Mouse (Mus musculus) liver, adult 2 months (tissue): ENCODE results near the gene Golph3. TPM values are rescaled to one million over a fixed set of nuclear protein-coding genes. Genes with fewer than 3 reads are reported as not detected.

ENCODE experiments used
- DNase-seq: peaks from one replicate; pipeline ENCODE4 v3.0.0-alpha.2; 2011; ENCODE audit warnings: low read depth, low spot score; ENCODE audit errors: extremely low read depth
- H3K27ac ChIP-seq: fragments of 200-500 bp; replicated peaks from 2 replicates; pipeline ENCODE4 v1.5.1; 2012; ENCODE audit warnings: low read depth, mild to moderate bottlenecking, control low read depth, inconsistent platforms, low read length; ENCODE audit not compliant: insufficient read depth
- H3K27me3 ChIP-seq: fragments of 200-500 bp; 2 replicates; pipeline ENCODE4 v1.6.1; 2012; ENCODE audit warnings: mild to moderate bottlenecking, moderate library complexity, low read length, inconsistent platforms; ENCODE audit not compliant: control insufficient read depth, insufficient read depth
- H3K36me3 ChIP-seq: fragments of 200-500 bp; 2 replicates; pipeline ENCODE4 v1.6.1; 2012; ENCODE audit warnings: low read length, inconsistent platforms; ENCODE audit not compliant: control insufficient read depth, insufficient read depth
- H3K4me1 ChIP-seq: fragments of 200-500 bp; 2 replicates; pipeline ENCODE4 v1.6.1; 2011; ENCODE audit warnings: low read length; ENCODE audit not compliant: control insufficient read depth, insufficient read depth
- H3K4me3 ChIP-seq: fragments of 200-500 bp; 2 replicates; pipeline ENCODE4 v1.5.1; 2011; ENCODE audit warnings: low read depth, mild to moderate bottlenecking, control low read depth, low read length, moderate library complexity; ENCODE audit not compliant: insufficient read depth
- H3K79me2 ChIP-seq: fragments of 200-500 bp; 2 replicates; pipeline ENCODE4 v1.6.1; 2012; ENCODE audit warnings: inconsistent platforms, mild to moderate bottlenecking, low read length, moderate library complexity; ENCODE audit not compliant: control insufficient read depth, insufficient read depth
- H3K9ac ChIP-seq: fragments of 200-500 bp; 2 replicates; pipeline ENCODE4 v1.6.1; 2012; ENCODE audit warnings: low read depth, mild to moderate bottlenecking, control low read depth, inconsistent platforms, low read length
- CTCF ChIP-seq: fragments of 200-500 bp; IDR thresholded peaks from 2 replicates; pipeline ENCODE4 v1.5.1; 2011; ENCODE audit warnings: low read depth, low read length, control low read depth
- POLR2A ChIP-seq: fragments of 200-500 bp; IDR thresholded peaks from 2 replicates; pipeline ENCODE4 v1.6.1; 2011; ENCODE audit warnings: low read length, control low read depth; ENCODE audit not compliant: insufficient read depth; ENCODE audit errors: extremely low read depth
- WGBS: fragments of 180-500 bp; shearing (Covaris S2); methylation state at CpG from one replicate; pipeline ENCODE4 v1.1.7; 2018; 5-methylcytosine and 5-hydroxymethylcytosine counted together
- polyA plus RNA-seq: library from polyadenylated mRNA; depleted of rRNA; stranded (reverse); fragments of >200 nt; gene quantifications from 2 replicates; pipeline ENCODE4 v1.2.3, GENCODE M21; 2012
- total RNA-seq: library from RNA; depleted of rRNA; stranded (reverse); fragments of >200 nt; gene quantifications from 2 replicates; pipeline ENCODE4 v1.2.3, GENCODE M21; 2014

Gene Golph3
- total and polyA plus RNA-seq, 2 experiments: 49.8 to 52.4 TPM

DNA sequence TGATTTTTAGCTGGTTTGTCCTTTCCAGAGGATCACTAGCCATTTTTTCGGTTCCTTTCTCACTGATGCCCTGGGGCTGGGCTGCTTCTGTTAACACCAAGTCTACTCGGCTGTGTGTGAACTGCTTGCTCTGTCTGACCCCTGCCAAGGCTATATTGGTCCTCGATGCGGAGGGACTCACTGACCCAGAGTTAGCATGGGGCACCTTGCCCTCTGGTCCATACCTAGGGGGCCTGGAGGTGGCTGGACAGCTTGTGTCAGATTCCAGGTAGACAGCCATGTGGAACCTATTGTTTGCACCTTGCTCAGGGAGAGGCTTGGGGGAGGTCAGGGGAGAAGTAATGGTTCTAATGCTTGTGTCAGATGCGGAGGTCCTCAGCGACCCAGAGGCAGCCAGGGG lies 52.7 kb downstream of the Golph3 start:
- Histone ChIP-seq H3K4me3 (no peak overlapping the region), H3K27ac (no peak overlapping the region), H3K79me2 (no peaks in the 10 kb centered on the region), H3K36me3 (no peaks in the 10 kb centered on the region), H3K4me1 (peaks cover 2% of the 10 kb centered on the region), H3K9ac (no peak overlapping the region), H3K27me3 (no peaks in the 10 kb centered on the region)
- no peak for DNase-seq
- TF ChIP-seq CTCF (no peak), POLR2A (no peak)
- 82% methylated on average over 6 of the region's 6 CpGs for WGBS

DNA sequence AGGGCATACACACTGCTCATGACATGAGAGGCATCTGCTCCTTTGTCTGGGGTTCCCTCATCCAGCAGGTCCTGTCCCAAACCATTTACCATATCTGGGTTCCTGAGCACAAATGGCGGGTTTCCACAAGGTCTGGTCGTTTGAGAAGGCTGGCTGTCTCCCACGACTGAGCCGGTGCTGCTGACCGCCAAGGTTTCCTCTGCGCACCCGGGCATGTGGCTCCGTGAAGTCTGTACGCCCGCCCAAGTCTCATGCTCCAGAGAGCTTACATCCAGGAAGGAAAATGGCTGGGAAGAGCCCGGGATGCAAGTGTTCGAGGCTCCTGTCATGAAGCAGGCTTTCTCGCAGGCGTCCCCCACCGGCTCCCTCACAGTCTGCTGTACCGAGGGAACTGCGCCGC lies 53.7 kb downstream of the Golph3 start:
- DNase-seq: no peak
- H3K27me3 ChIP-seq: no peaks in the 10 kb centered on the region
- H3K4me1 ChIP-seq: peaks cover 2% of the 10 kb centered on the region
- no peak for TF ChIP-seq CTCF
- no peak for TF ChIP-seq POLR2A
- peak overlapping the region; percentile 18; the same call in 1 of the 2 replicates for H3K4me3 ChIP-seq
- H3K9ac ChIP-seq: peak overlapping the region; percentile 26; the same call in 1 of the 2 replicates
- H3K36me3 ChIP-seq: no peaks in the 10 kb centered on the region
- H3K27ac ChIP-seq: no peak overlapping the region
- 61% methylated on average over 18 of the region's 18 CpGs for WGBS
- H3K79me2 ChIP-seq: no peaks in the 10 kb centered on the region

DNA sequence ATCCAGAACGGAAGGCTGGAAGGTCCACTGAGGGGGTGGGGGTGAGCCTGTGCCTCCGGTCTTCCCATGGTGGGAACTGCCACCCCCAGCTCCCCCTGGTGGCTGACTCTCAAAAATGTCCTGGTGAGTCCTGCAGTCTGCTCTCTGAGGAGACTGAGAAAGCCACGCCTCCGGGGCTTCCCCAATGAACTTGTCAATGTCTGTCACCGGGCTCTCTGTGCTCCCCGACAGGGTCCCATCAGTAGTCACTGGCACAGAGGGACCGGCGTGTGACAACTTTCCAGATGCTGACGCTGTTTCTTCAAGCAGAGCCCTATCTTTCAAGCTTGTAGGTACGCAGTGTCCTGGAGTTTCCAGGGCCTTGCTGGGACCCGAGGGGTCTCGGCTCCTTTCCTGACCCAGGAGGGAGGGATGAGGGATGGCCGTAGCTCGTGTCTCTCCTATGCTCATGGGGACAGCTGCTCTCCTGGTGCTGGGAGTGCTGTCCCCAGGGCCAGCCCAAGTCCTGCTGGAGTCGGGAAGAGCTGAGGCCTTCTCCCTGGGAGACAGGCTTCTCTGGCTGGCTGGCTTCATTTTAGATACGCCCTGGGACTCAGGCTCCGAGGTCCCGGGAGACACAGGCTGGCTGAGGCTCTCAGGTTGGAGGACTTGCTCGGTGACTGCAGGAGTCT lies 54.5 kb downstream of the Golph3 start:
- TF ChIP-seq POLR2A (no peak), CTCF (peak; percentile 85)
- no peaks in the 10 kb centered on the region for H3K79me2 ChIP-seq
- peaks cover 2% of the 10 kb centered on the region for H3K4me1 ChIP-seq
- no peaks in the 10 kb centered on the region for H3K36me3 ChIP-seq
- 12% methylated on average over 19 of the region's 19 CpGs for WGBS
- no peaks in the 10 kb centered on the region for H3K27me3 ChIP-seq
- no peak overlapping the region for H3K27ac ChIP-seq
- H3K9ac ChIP-seq: peak overlapping the region; percentile 7; the same call in 1 of the 2 replicates
- DNase-seq: peak; percentile 50
- H3K4me3 ChIP-seq: peak overlapping the region; percentile 41

DNA sequence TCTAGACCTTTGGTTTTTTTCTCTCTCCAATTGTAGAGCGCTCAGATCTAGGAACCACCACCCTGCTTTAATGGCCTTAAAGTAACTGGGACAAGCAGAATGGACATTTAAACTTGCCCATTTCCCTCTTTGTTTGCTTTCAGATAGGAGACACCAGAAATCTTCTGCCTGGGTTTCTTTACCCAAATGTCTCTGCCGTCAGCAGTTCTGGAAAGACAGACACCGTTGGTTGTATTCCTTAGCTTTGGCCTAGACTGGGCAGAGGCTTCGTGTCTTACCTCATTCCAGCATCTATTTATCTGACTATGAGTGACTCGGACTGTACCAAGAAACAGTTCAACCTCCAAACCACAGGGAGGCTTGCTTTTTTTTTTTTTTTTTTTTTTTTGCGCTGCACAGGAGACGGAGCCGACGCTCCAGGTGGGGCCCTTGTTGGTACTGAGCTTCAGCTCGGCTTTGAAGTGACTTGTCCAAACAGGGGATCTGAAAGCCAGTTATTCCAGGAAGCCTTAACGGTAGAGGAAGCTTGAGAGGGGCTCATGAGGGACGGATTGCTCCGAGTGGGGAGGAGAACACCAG lies 55.3 kb downstream of the Golph3 start:
- TF ChIP-seq POLR2A (no peak), CTCF (no peak)
- H3K4me3 ChIP-seq: no peak overlapping the region
- peaks cover 2% of the 10 kb centered on the region for H3K4me1 ChIP-seq
- no peaks in the 10 kb centered on the region for H3K27me3 ChIP-seq
- H3K36me3 ChIP-seq: no peaks in the 10 kb centered on the region
- no peak overlapping the region for H3K27ac ChIP-seq
- H3K9ac ChIP-seq: no peak overlapping the region
- H3K79me2 ChIP-seq: no peaks in the 10 kb centered on the region
- no peak for DNase-seq
- WGBS: 69% methylated on average over 13 of the region's 13 CpGs

DNA sequence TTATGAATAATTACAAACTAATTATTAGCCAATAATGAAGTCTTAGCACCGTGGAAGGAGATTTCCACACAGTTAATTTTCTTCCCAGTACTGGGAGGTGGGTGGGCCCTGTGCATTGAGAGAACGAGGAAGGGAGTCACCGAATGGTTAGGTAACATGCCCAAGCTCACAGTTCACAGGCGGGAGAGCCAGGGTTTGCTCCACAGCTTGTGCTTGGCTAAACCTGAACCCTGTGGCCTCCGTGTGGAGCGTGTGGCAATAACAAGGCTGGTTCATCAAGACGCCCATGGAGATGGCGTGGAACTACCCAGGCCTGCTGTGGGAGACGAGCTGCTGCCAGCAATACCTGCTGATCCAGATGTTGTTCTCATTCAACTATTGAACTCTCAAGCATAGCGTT lies 56.5 kb downstream of the Golph3 start:
- Histone ChIP-seq H3K4me3 (no peak overlapping the region), H3K79me2 (no peaks in the 10 kb centered on the region), H3K36me3 (no peaks in the 10 kb centered on the region), H3K27ac (no peak overlapping the region), H3K4me1 (peaks cover 2% of the 10 kb centered on the region), H3K9ac (no peak overlapping the region), H3K27me3 (no peaks in the 10 kb centered on the region)
- DNase-seq: no peak
- WGBS: 81% methylated on average over 10 of the region's 10 CpGs
- no peak for TF ChIP-seq CTCF
- TF ChIP-seq POLR2A: no peak

DNA sequence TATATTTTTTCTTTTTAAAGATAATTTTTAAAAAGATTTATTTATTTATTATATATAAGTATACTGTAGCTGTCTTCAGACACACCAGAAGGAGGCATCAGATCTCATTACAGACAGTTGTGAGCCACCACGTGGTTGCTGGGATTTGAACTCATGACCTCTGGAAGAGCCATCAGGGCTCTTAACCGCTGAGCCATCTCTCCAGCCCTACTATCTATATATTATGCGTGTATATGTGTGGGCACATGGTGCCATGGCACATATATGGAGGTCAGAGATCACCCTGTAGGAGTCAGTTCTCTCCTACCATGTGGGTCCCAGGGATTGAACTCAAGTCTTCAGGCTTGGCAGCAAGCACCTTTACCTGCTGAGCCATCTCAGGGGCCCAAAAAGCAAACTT lies 58.8 kb downstream of the Golph3 start:
- H3K27me3 ChIP-seq: no peaks in the 10 kb centered on the region
- WGBS: 93% methylated on average over 3 of the region's 3 CpGs
- no peak overlapping the region for H3K4me3 ChIP-seq
- H3K36me3 ChIP-seq: no peaks in the 10 kb centered on the region
- no peak overlapping the region for H3K9ac ChIP-seq
- H3K79me2 ChIP-seq: no peaks in the 10 kb centered on the region
- DNase-seq: no peak
- no peak overlapping the region for H3K27ac ChIP-seq
- TF ChIP-seq POLR2A (no peak), CTCF (no peak)
- peaks cover 2% of the 10 kb centered on the region for H3K4me1 ChIP-seq
